Mouse (Mus musculus) forebrain, embryonic 14.5 days (tissue): Measurements from ENCODE around the gene Tnfrsf25. TPM values are rescaled to one million over a fixed set of nuclear protein-coding genes. Genes with fewer than 3 reads are reported as not detected.

Experiments used
- ATAC-seq: fragments of 200-750 bp; cut with Nextera tagmentation; 2 replicates; pipeline ENCODE4 v1.8.0; 2017; ENCODE audit warnings: mild to moderate bottlenecking, moderate library complexity
- DNase-seq: peaks from one replicate; pipeline ENCODE4 v3.0.0-alpha.2; 2015; ENCODE audit warnings: low spot score
- H3K27ac ChIP-seq: fragments of 300-500 bp; sonication (generic); 2 replicates; pipeline ENCODE4 v1.5.1; 2014; ENCODE audit warnings: low read depth, mild to moderate bottlenecking, control low read depth, low read length, moderate library complexity
- H3K27me3 ChIP-seq: fragments of 300-500 bp; sonication (generic); replicated peaks from 2 replicates; pipeline ENCODE4 v1.6.1; 2014; ENCODE audit warnings: low read length, control low read depth, mixed read lengths; ENCODE audit not compliant: control insufficient read depth, insufficient read depth
- H3K36me3 ChIP-seq: fragments of 300-500 bp; sonication (generic); 2 replicates; pipeline ENCODE4 v1.6.1; 2014; ENCODE audit warnings: low read length, control low read depth; ENCODE audit not compliant: control insufficient read depth, insufficient read depth
- H3K4me1 ChIP-seq: fragments of 300-500 bp; sonication (generic); 2 replicates; pipeline ENCODE4 v1.6.1; 2014; ENCODE audit warnings: antibody characterized with exemption, low read length, control low read depth; ENCODE audit not compliant: control insufficient read depth, insufficient read depth
- H3K4me2 ChIP-seq: fragments of 300-500 bp; sonication (generic); 2 replicates; pipeline ENCODE4 v1.6.1; 2014; ENCODE audit warnings: mild to moderate bottlenecking, control low read depth, low read length
- H3K4me3 ChIP-seq: fragments of 300-500 bp; sonication (generic); 2 replicates; pipeline ENCODE4 v1.5.1; 2014; ENCODE audit warnings: low read depth, low read length, control low read depth
- H3K9ac ChIP-seq: fragments of 300-500 bp; sonication (generic); 2 replicates; pipeline ENCODE4 v1.6.1; 2014; ENCODE audit warnings: mild to moderate bottlenecking, low read length, control low read depth, moderate library complexity
- H3K9me3 ChIP-seq: fragments of 300-500 bp; sonication (generic); replicated peaks from 2 replicates; pipeline ENCODE4 v1.6.1; 2016; ENCODE audit warnings: low read length, control low read depth, mixed read lengths; ENCODE audit not compliant: control insufficient read depth
- WGBS: fragments of 180-500 bp; shearing (Covaris S2); extraction: QIAGEN DNeasy Blood & Tissue Kit; methylation state at CpG from one replicate; pipeline ENCODE4 v1.1.7; 2014; 5-methylcytosine and 5-hydroxymethylcytosine counted together
- polyA plus RNA-seq: library from polyadenylated mRNA; unstranded; fragments of >200 nt; fragmentation: Nextera tagmentation; extraction: Ambion mirVana; gene quantifications from 2 replicates; pipeline ENCODE4 v1.2.1, GENCODE M21; 2014

Gene Tnfrsf25
- polyA plus RNA-seq, 1 experiment from 2014 or later, result 0.62 TPM

- ATAC-seq (no peak), DNase-seq (no peak)
- Histone ChIP-seq H3K36me3 (peaks cover 27% of the 10 kb centered on the region; the same call in 1 of the 2 replicates), H3K27ac (no peak overlapping the region), H3K9me3 (no peaks in the 10 kb centered on the region), H3K4me1 (peaks cover 13% of the 10 kb centered on the region), H3K4me2 (peak overlapping the region; percentile 74), H3K9ac (peak overlapping the region; percentile 41; the same call in 1 of the 2 replicates), H3K4me3 (no peak overlapping the region), H3K27me3 (0 out of 2 replicates have a peak, but pooled peaks cover 3% of the 10 kb centered on the region)
- WGBS, result 88% methylated on average over 5 of the region's 5 CpGs
Observed at GRCm38 (mm10) chr4:152108673-152109072, 7.1 kb upstream of the Tnfrsf25 start.

GRCm38 (mm10) chr4:152109509-152109908 lies 6.2 kb upstream of the Tnfrsf25 start:
- peaks cover 13% of the 10 kb centered on the region for H3K4me1 ChIP-seq
- 0 out of 2 replicates have a peak, but pooled peaks cover 3% of the 10 kb centered on the region for H3K27me3 ChIP-seq
- H3K4me3 ChIP-seq, result no peak overlapping the region
- DNase-seq (no peak), ATAC-seq (no peak)
- H3K9ac ChIP-seq, result no peak overlapping the region
- H3K27ac ChIP-seq, result no peak overlapping the region
- peaks cover 32% of the 10 kb centered on the region; the same call in 1 of the 2 replicates for H3K36me3 ChIP-seq
- WGBS, result 90% methylated on average over 3 of the region's 3 CpGs
- no peaks in the 10 kb centered on the region for H3K9me3 ChIP-seq
- H3K4me2 ChIP-seq, result no peak overlapping the region

- Histone ChIP-seq H3K27me3 (peaks cover 11% of the 10 kb centered on the region), H3K36me3 (peaks cover 37% of the 10 kb centered on the region; the same call in 1 of the 2 replicates), H3K9ac (no peak overlapping the region), H3K27ac (no peak overlapping the region), H3K4me3 (no peak overlapping the region), H3K9me3 (no peaks in the 10 kb centered on the region), H3K4me1 (peaks cover 13% of the 10 kb centered on the region), H3K4me2 (no peak overlapping the region)
- DNase-seq (no peak), ATAC-seq (no peak)
- WGBS, result 83% methylated on average over 4 of the region's 4 CpGs
Observed at GRCm38 (mm10) chr4:152110689-152111088, 5.0 kb upstream of the Tnfrsf25 start.

GRCm38 (mm10) chr4:152112329-152112728 lies 3.4 kb upstream of the Tnfrsf25 start:
- H3K27me3 ChIP-seq, result peaks cover 24% of the 10 kb centered on the region

GRCm38 (mm10) chr4:152114080-152114479 lies 1.7 kb upstream of the Tnfrsf25 start:
- DNase-seq, result no peak
- no peak overlapping the region for H3K4me2 ChIP-seq
- ATAC-seq, result no peak
- H3K27me3 ChIP-seq, result peaks cover 41% of the 10 kb centered on the region
- H3K9me3 ChIP-seq, result no peaks in the 10 kb centered on the region
- H3K4me3 ChIP-seq, result no peak overlapping the region
- H3K36me3 ChIP-seq, result peaks cover 27% of the 10 kb centered on the region; the same call in 1 of the 2 replicates
- H3K4me1 ChIP-seq, result no peaks in the 10 kb centered on the region
- H3K9ac ChIP-seq, result no peak overlapping the region
- H3K27ac ChIP-seq, result no peak overlapping the region
- WGBS, result 63% methylated on average over 16 of the region's 16 CpGs

More at GRCm38 (mm10) chr4:152112329-152112728, 3.4 kb upstream of the Tnfrsf25 start:
- H3K4me2 ChIP-seq, result no peak overlapping the region
- 84% methylated on average over 9 of the region's 9 CpGs for WGBS
- ATAC-seq (no peak), DNase-seq (no peak)
- no peak overlapping the region for H3K9ac ChIP-seq
- no peak overlapping the region for H3K4me3 ChIP-seq
- no peaks in the 10 kb centered on the region for H3K9me3 ChIP-seq
- peaks cover 13% of the 10 kb centered on the region for H3K4me1 ChIP-seq
- peaks cover 33% of the 10 kb centered on the region; the same call in 1 of the 2 replicates for H3K36me3 ChIP-seq
- H3K27ac ChIP-seq, result no peak overlapping the region

GRCm38 (mm10) chr4:152117538-152117937 lies 1.8 kb downstream of the Tnfrsf25 start:
- ATAC-seq, result no peak
- no peak overlapping the region for H3K4me2 ChIP-seq
- WGBS, result 73% methylated on average over 9 of the region's 9 CpGs
- H3K9ac ChIP-seq, result no peak overlapping the region
- H3K27me3 ChIP-seq, result peaks cover 74% of the 10 kb centered on the region
- H3K36me3 ChIP-seq, result peaks cover 13% of the 10 kb centered on the region; the same call in 1 of the 2 replicates
- no peaks in the 10 kb centered on the region; the same call in 1 of the 2 replicates for H3K4me1 ChIP-seq
- no peak overlapping the region for H3K27ac ChIP-seq
- H3K4me3 ChIP-seq, result no peak overlapping the region
- DNase-seq, result no peak
- H3K9me3 ChIP-seq, result no peaks in the 10 kb centered on the region

GRCm38 (mm10) chr4:152119396-152120292 lies 3.9 kb downstream of the Tnfrsf25 start:
- 0 out of 2 replicates have a peak, but pooled peaks cover 3% of the 10 kb centered on the region for H3K36me3 ChIP-seq
- no peaks in the 10 kb centered on the region; the same call in 1 of the 2 replicates for H3K4me1 ChIP-seq
- H3K9ac ChIP-seq, result peak overlapping the region; percentile 21; the same call in 1 of the 2 replicates
- 2% methylated on average over 39 of the region's 39 CpGs for WGBS
- no peaks in the 10 kb centered on the region for H3K9me3 ChIP-seq
- ATAC-seq, result no peak
- DNase-seq, result peak; percentile 52
- H3K4me2 ChIP-seq, result no peak overlapping the region
- peaks cover 95% of the 10 kb centered on the region for H3K27me3 ChIP-seq
- H3K27ac ChIP-seq, result no peak overlapping the region
- no peak overlapping the region; the same call in 1 of the 2 replicates for H3K4me3 ChIP-seq

- Histone ChIP-seq H3K27me3 (peaks cover 97% of the 10 kb centered on the region), H3K4me1 (no peaks in the 10 kb centered on the region; the same call in 1 of the 2 replicates), H3K9me3 (no peaks in the 10 kb centered on the region), H3K27ac (no peak overlapping the region), H3K9ac (no peak overlapping the region), H3K4me3 (no peak overlapping the region), H3K36me3 (no peaks in the 10 kb centered on the region), H3K4me2 (0 out of 2 replicates have a peak overlapping the region, but pooled peaks have one; percentile 21)
- DNase-seq, result no peak
- no peak for ATAC-seq
- WGBS, result under 1% methylated on average over 31 of the region's 31 CpGs
Observed at GRCm38 (mm10) chr4:152120311-152121182, 4.8 kb downstream of the Tnfrsf25 start.
